Mouse (Mus musculus): Measurements from ENCODE around the gene Angptl8. TPM values are rescaled to one million over a fixed set of nuclear protein-coding genes. Genes with fewer than 3 reads are reported as not detected.

Angptl8 gene
- total RNA-seq, 2 experiments from 2014 or later = not detected

GRCm38 (mm10) chr9:21876601-21877000, 41.3 kb downstream of the Angptl8 start:
- no peak for DNase-seq (ENCODE audit: extremely low spot score in 1 of 2, low spot score in 2 of 2)
- intact Hi-C loops (cut with DNase I) = no loop called here
- H3K27ac ChIP-seq = no peak overlapping the region
- no peak overlapping the region for H3K4me3 ChIP-seq
- TF ChIP-seq CTCF (IDR thresholded peaks at IDR 0.05) = peak; percentile 22

Small RNA genes within 50 kb of the gene (microRNA-seq; reads per million reads assigned to microRNA genes)
- gene Mir7083 = 2.9 to 3.3 reads per million in 2 experiments

Other genes starting within 250 kb of the Angptl8 start
- 10 to 100 TPM; 52.3 to 53.2 TPM for gene Timm29, start 242.8 kb upstream of the Angptl8 start, total RNA-seq (2021)
- gene Yipf2, start 242.7 kb upstream of the Angptl8 start, total RNA-seq (2021) = 10 to 100 TPM; 21.7 to 22.2 TPM
- 100 to 1,000 TPM; 117 to 124 TPM for gene Smarca4, start 219.3 kb upstream of the Angptl8 start, total RNA-seq (2021)
- 10 to 100 TPM; 15.8 to 17.7 TPM for gene Ldlr, start 112.0 kb upstream of the Angptl8 start, total RNA-seq (2021)
- gene Spc24, start 75.2 kb upstream of the Angptl8 start, total RNA-seq (2021) = 1 to 10 TPM; 1.7 to 2.4 TPM
- gene Kank2, start 36.8 kb upstream of the Angptl8 start, total RNA-seq (2021) = 1 to 10 TPM; 8.5 to 8.8 TPM
- gene Dock6, start 17.1 kb downstream of the Angptl8 start, total RNA-seq (2021) = 10 to 100 TPM; 15.8 to 18.1 TPM
- gene Rab3d, start 82.7 kb downstream of the Angptl8 start, total RNA-seq (2021) = 10 to 100 TPM; 10.9 to 15.7 TPM
- gene Ccdc159, start 92.0 kb downstream of the Angptl8 start, total RNA-seq (2021) = 10 to 100 TPM; 18.2 to 18.9 TPM
- gene Tmem205, start 92.0 kb downstream of the Angptl8 start, total RNA-seq (2021) = 10 to 100 TPM; 31.4 to 35.5 TPM
- 100 to 1,000 TPM; 181 to 183 TPM for gene Plppr2, start 101.5 kb downstream of the Angptl8 start, total RNA-seq (2021)
- 10 to 100 TPM; 12.7 to 14.0 TPM for gene Swsap1, start 120.2 kb downstream of the Angptl8 start, total RNA-seq (2021)
- 10 to 100 TPM; 10.2 to 12.1 TPM for gene Epor, start 128.0 kb downstream of the Angptl8 start, total RNA-seq (2021)
- gene Rgl3, start 153.9 kb downstream of the Angptl8 start, total RNA-seq (2021) = 1 to 10 TPM; 2.1 to 3.1 TPM
- gene Ccdc151, start 167.1 kb downstream of the Angptl8 start, total RNA-seq (2021) = 10 to 100 TPM in 1 of 2 experiments, 1 to 10 TPM in 1; 9.3 to 10.7 TPM
- 100 to 1,000 TPM in 1 of 2 experiments, 10 to 100 TPM in 1; 85.9 to 104 TPM for gene Prkcsh, start 167.3 kb downstream of the Angptl8 start, total RNA-seq (2021)
- 100 to 1,000 TPM; 148 to 153 TPM for gene Elavl3, start 216.5 kb downstream of the Angptl8 start, total RNA-seq (2021)
- 1 to 10 TPM; 2.1 to 2.3 TPM for gene Gm49318, start 235.7 kb downstream of the Angptl8 start, total RNA-seq (2021)
- 10 to 100 TPM; 20.0 to 24.8 TPM for gene Zfp653, start 235.9 kb downstream of the Angptl8 start, total RNA-seq (2021)
- gene Ecsit, start 249.9 kb downstream of the Angptl8 start, total RNA-seq (2021) = 10 to 100 TPM; 43.0 to 46.8 TPM

Measured in left cerebral cortex, adult 2 months (tissue).